Mouse (Mus musculus) spleen, postnatal 36 days (tissue): ENCODE measurements at regions not wholly inside any gene's neighbourhood (a gene's known extent, or its start where the extent isn't known, plus 50 kb on each side); places are given as distances from the start of the nearest gene placed in this dataset.

Source experiments
- DNase-seq, 2 experiments: peaks; one replicate each; pipeline ENCODE4 v3.0.0; 2022; ENCODE audit warnings: low spot score in 2 of 2, mixed read lengths in 1 of 2

GRCm38 (mm10) chr2:178596312-178597083 lies 166.2 kb downstream of the Cdh26 start:
- DNase-seq: no peak

DNA sequence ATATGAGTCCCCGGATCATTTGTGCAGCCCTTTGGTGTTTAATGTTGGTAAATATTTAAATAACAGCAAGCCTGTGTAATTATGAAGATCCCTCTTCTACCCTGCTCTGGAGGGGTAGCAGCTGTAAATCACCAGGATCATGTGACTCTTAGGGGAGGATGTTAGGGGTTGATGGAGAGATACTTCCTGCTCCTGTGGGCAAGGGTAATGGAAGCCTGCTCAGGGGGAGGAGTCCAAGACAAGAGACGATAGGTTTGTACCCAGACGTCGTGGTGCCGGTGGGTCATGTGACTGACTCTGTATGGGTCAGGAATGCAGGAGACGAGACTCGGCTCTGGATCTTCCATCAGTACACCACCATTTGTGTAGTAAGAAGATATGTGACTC lies 166.7 kb downstream of the Cdh26 start:
- no peak for DNase-seq

GRCm38 (mm10) chr2:178598371-178598770 lies 168.0 kb downstream of the Cdh26 start:
- DNase-seq: no peak

GRCm38 (mm10) chr2:178598836-178599235 lies 168.5 kb downstream of the Cdh26 start:
- no peak for DNase-seq

GRCm38 (mm10) chr2:178603443-178603842 lies 173.1 kb downstream of the Cdh26 start:
- no peak for DNase-seq

DNA sequence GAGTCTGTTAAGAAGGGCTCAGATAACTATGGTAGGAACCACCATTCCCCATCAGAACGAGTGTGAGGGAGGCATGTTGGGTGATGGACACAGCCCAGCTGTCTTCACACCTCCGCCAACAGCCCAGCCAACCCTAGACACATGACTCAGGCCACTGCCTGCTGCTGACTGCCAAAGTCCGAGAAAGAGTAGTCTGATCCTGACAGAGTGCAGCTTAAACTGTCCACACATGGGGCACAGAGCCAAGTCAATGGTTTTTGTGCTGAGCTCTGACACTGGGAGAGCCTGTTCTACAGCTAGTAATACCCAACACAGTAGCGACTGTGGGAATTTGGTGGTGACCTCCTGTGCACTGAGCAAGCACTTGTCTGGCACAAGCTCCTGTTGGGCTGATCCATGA lies 176.4 kb downstream of the Cdh26 start:
- DNase-seq: peak in 1 of 2 experiments; percentile 9

DNA sequence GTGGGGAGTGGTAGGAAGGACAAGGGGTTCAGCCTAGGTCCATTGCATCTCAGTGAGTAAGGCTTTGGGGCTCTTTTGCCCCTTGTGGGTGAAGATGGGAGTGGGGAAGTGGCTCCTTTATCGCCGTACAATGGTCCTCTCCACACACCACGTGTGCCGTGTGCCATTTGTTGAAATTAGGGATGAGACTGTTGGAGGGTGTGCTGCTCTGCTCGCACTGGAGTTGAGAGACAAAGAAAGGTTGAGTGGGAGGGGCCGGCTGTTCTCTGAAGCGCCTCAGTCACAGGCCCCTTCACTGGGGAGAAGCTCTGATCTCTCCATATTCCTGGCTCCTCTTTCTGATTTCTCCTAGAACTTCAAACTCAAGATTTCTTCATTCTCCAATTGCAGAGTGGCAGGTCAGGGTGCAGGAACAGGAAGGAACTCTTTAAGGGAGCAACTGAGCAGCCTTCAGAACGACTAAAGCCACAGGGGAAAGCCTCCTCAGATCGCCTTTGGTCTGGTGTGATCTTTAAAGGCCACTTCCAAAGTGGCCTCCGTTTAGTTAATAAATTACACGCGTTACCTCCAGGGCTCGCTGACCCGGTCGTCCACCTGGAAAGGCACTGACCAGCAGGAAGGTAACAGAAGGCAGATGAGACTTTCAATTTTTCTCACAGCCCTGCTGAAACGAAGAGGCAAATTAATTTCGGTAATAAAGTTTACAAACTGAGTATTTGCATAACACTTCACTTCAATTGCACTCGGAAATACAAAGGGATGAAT lies 180.1 kb downstream of the Cdh26 start:
- no peak for DNase-seq

- no peak for DNase-seq
These were observed 184.4 kb downstream of the Cdh26 start for GRCm38 (mm10) chr2:178614761-178615160.

DNA sequence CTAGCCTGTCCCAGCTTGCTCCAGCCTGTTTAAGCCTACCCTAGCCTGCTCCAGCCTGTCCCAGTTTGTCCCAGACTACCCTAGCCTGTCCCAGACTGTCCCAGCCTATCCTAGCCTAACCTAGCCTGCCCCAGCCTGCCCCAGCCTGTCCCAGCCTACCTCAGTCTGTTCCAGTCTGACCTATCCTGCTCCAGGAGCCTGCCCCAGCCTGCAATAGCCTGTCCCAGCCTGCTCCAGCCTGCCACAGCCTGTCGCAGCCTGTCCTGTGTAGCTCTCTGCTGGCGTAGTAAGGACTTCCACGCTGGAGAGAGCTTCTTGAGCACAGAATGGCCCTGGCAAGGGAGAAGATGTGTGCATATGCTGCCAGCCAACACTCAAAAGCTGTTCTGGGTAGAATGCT lies 192.5 kb downstream of the Cdh26 start:
- no peak for DNase-seq

GRCm38 (mm10) chr2:178624475-178624874 lies 194.1 kb downstream of the Cdh26 start:
- no peak for DNase-seq

DNA sequence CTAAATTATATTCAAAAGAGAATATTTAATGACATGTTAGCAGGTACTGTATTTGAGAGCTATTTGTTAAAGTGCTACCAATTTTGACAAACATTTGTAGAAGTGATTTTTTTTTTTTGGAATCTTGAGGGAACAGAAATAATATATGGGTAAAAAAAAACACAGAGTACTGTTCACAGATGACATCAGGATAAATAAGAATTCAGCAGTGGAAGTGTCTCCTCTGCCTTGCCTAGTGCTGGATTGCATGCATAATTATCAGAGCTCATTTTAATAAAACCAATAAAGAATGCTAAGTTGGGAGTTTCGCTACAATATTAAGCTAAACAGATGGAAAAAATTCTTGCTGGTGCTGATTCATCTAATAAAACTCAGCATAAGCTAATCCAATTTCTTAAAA lies 194.6 kb downstream of the Cdh26 start:
- DNase-seq: no peak

- DNase-seq: no peak
These were observed 199.4 kb downstream of the Cdh26 start for GRCm38 (mm10) chr2:178629756-178630155.

- no peak for DNase-seq
These were observed 200.2 kb downstream of the Cdh26 start for GRCm38 (mm10) chr2:178630511-178630910.

DNA sequence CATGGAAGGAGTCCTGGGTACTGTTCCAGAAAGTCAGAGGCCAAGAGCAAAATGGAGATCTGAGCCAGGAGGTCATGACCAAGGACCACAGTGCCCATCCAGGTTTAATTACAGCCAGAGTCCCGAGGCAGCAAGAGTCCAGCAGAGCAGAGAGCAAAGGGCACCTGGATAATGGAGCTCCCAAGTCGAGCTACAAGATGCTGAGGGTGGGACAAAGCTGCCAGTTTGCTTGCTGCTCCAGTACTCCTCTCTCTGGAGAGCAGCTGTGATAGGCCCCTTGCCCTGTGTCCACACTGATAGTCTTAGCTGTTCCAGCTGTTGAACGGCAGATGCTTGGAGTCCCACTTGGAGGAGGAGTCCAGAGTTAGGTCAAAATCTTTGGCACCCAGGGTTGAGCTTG lies 201.0 kb downstream of the Cdh26 start:
- DNase-seq: no peak

DNA sequence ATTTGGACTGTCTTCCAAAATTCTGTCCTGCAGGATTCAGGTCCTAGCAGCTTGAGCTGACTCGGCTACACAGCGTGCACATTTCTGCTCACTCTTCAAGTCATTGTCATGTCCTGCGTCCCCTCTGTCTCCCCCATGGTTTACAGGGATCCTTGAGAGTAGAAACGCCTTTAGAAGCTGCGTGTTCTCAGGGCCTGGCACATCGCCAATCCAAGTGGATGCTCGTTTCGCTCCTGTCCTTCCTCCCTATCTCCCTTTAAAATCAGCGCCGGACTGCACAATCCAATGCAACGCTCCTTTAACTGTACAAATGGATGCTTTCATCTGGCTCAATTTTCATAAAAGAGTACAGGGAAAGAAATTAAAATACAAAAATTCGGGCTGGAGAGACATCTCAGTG lies 201.6 kb downstream of the Cdh26 start:
- no peak for DNase-seq

GRCm38 (mm10) chr2:178632831-178633585 lies 202.7 kb downstream of the Cdh26 start:
- DNase-seq: no peak

DNA sequence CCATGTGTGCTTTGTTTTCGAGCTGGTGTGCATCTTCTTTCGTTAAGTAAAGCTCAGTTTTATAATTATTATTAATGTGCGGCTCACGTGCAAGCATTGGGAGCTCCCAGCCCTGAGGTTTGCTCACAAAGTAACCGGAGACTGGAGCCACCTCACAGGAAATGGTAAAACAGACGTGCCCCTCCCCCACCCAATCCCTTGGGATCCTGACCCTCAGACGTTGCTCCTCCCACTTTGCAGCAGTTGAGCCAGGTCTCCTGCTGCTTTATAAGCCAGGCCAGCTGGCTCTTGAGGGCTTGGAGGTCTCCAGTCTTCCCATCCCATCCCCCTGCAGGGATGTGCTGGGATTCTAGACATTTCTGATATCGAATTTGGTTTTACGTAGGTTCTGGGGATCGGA lies 203.8 kb downstream of the Cdh26 start:
- DNase-seq: no peak

DNA sequence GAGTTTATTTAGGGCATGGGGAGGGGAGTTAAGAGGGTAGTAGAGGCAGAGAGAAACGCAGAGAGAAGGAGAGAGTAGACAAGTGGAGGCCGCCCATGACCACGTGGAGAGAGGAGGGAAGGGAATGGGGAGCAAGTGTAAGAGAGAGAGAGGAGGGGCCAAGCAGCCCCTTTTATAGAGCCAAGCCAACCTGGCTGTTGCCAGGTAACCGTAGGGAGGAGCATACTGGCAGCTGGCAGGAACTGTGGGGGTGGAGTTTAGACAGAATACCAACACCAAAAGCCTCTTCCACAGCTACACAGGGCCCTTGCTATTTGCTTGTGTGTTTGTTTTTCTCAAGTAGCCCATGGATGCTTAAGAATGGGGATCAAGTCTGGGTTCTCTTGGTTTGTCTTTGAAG lies 205.4 kb downstream of the Cdh26 start:
- no peak for DNase-seq

GRCm38 (mm10) chr2:178636901-178637300 lies 206.6 kb downstream of the Cdh26 start:
- DNase-seq: no peak

- DNase-seq: no peak
These were observed 212.1 kb downstream of the Cdh26 start for GRCm38 (mm10) chr2:178642137-178643052.

DNA sequence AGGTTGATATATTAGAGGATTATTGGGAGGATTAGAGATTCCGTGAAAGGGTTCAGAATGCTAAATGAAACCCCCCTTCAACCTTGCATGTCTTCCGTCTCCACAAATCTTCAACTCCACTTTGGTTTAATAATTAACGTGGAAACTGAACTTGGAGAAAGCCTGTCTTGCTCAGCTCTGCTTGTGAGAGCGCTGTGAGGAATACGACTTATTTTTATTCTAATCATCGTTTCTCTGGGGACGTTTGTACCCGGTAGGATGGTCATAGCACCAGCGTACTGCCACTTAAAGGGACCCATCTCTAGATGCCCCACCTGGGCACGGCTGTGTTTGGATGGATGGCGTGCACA lies 212.7 kb downstream of the Cdh26 start:
- no peak for DNase-seq

- no peak for DNase-seq
These were observed 213.5 kb downstream of the Cdh26 start for GRCm38 (mm10) chr2:178643841-178644240.
